Comparison of ENCODE assay signal across 12 mouse cellular contexts in genomic region chr2:156736846-156737245, GRCm38 (mm10). TPM values are rescaled to one million over a fixed set of nuclear protein-coding genes. Genes with fewer than 3 reads are reported as not detected.
DNase-seq lines count a peak whose midpoint lies in the region.
"Had no signal": no experiment of that assay in that cellular context is flagged by ENCODE, and none has a peak within 500 bp of the region (broad histone marks: within the 10 kb centered on the region; RNA-seq: fewer than 3 reads in every experiment).

No protein-coding gene starts in this region.

- peak; percentile 94 for DNase-seq in heart, adult 11 months
- DNase-seq in heart, postnatal 14 days: no peak
- peak; percentile 90 for DNase-seq in brain, adult 2 months (ENCODE audit: low read depth, low spot score)
- DNase-seq in gastrocnemius, adult 8-10 months (ENCODE audit: low spot score in 2 of 2): peak; percentile 65 to 71
- DNase-seq in kidney, postnatal 25 days: peak; percentile 38 to 75
- DNase-seq in spleen, adult 18-20 months: no peak
- no peak for DNase-seq in thymus, postnatal 0 days (ENCODE audit: low spot score)
- DNase-seq in c-Kit-positive CD71-positive TER-119-positive erythroid progenitor cells, embryonic 14.5 days (ENCODE audit: low spot score): no peak
- DNase-seq: midbrain, embryonic 14.5 days; right cerebral cortex, adult 18-20 months had no signal

- intact Hi-C loops in heart, postnatal 14 days (cut with DNase I): no loop called here

RNA-seq across cellular contexts. Expression of gene Myl9, which starts 38.4 kb away (rescaled TPM):
- total RNA-seq in heart, postnatal 14 days (2021): 100 to 1,000 TPM; 274 to 290 TPM
- total RNA-seq in gastrocnemius, adult 8-10 months (2022): 10 to 100 TPM; 28.1 to 44.3 (median 31.9) TPM
- polyA plus RNA-seq in thymus, postnatal 0 days (2015; fragmentation: Nextera tagmentation; extraction: Ambion mirVana): 20.6 and 27.1 TPM in 2 replicates
- total RNA-seq: CH12.LX; common myeloid progenitor, adult 5-6 weeks had no signal

Comparison
In these comparisons a context has a peak if more than half of its experiments do, and no peak if none do; other contexts are left out.
1. DNase-seq: peak in heart, adult 11 months (single experiment), brain, adult 2 months (single experiment), gastrocnemius, adult 8-10 months (2 of 2) and kidney, postnatal 25 days (2 of 2); none in heart, postnatal 14 days (0 of 2), spleen, adult 18-20 months (0 of 2), thymus, postnatal 0 days (single experiment) and c-Kit-positive CD71-positive TER-119-positive erythroid progenitor cells, embryonic 14.5 days (single experiment).
2. RNA of gene Myl9, which starts 38.4 kb away (total RNA-seq): 274 to 290 TPM in heart, postnatal 14 days; 28.1 to 44.3 TPM in gastrocnemius, adult 8-10 months; every median in the first group is over 4 times any median in the second.